Mouse (Mus musculus): ENCODE data around the gene Cep295nl.

Cep295nl gene

DNA sequence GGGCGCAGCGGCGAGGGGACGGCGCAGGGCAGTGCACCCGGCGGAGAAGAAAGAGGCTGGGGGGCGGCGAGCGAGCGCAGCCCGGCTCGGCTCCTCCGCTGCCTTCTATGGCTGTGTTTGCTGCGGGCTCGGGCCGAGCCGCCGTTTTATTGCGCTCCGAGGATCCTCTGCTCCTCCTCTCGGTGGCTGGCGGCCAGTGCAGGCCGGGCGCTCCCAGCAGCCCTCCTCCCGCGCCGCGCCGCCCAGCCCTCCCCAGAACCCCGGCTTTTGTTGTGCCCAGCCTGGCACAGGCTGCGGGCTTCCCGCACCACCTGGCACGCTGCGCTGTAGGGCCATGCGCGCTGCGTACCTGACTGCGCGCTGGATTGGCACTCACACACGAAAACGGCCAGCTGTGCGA is 12.9 kb upstream of the Cep295nl start:
- DNase-seq (ENCODE audit: low spot score in 2 of 2): peak; percentile 76 to 86

- peak; percentile 40 to 52 for DNase-seq (ENCODE audit: low spot score in 2 of 2)
Measured at GRCm38 (mm10) chr11:118354636-118355191, 12.4 kb upstream of the Cep295nl start.

DNA sequence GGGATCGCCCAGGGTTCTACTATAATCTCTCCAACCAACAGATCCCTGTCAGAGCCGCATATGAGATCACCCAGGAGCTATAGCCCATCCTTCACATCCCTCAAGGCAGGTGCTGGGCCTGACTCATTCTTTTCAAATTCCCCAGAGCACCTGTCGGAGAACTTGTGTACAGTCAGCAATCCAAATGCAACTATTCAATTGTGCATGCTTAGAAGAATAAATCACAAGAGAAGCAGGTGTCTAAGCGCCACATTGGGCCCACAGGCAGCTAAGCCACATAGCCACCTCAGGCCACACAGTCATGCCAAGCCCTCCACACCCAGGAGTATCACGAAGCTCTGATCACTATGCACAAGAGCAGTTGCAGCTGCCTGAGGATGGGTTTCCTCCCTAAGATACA is 7.2 kb upstream of the Cep295nl start:
- no peak for DNase-seq (ENCODE audit: low spot score in 2 of 2)

GRCm38 (mm10) chr11:118348877-118349276 is 6.6 kb upstream of the Cep295nl start:
- DNase-seq (ENCODE audit: low spot score in 2 of 2): peak; percentile 78 to 79

- peak; percentile 72 to 79 for DNase-seq (ENCODE audit: low spot score in 2 of 2)
Measured at GRCm38 (mm10) chr11:118348419-118348818, 6.1 kb upstream of the Cep295nl start.

DNA sequence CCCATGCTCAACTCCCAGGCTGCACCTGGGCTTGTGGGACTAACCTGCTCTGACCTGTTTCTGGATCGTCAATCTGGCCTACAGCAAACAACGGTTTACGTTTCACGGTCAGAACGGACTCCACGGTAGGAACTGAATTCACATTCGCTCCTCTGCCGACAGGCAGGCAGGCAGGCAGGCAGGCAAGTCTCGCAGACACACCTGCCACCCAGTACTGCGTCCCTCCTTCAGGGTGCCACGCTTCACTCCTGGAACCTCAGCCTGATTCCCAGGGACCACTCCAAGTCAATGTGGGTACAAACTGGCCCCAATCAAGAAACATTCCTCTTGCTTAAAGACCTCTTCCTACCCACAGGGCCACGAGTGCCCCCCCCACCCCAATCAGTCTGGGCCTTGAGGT is 5.6 kb upstream of the Cep295nl start:
- DNase-seq (ENCODE audit: low spot score in 2 of 2): no peak

DNA sequence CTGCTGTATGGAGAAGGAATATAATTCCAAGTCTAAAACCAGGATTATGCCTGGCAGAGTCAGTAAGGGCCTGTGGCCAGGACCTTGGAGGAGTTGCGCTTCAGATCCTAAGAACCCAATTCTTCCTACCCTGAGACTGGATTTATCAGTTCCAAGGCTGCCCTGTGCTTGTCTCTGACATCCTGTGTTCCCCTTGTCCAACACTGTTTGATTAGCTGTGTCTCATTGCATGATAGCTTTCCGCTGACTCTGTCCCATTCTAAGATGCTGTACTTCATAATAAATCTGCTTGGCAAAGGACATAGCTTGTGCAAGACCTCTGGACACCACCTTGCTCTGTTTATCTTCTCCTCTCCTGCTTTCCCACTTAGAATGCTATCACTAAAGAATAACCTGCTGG is 5.1 kb upstream of the Cep295nl start:
- no peak for DNase-seq (ENCODE audit: low spot score in 2 of 2)

GRCm38 (mm10) chr11:118346395-118347096 is 4.2 kb upstream of the Cep295nl start:
- no peak for DNase-seq (ENCODE audit: low spot score in 2 of 2)

- no peak for DNase-seq (ENCODE audit: low spot score in 2 of 2)
Measured at GRCm38 (mm10) chr11:118345693-118346092, 3.4 kb upstream of the Cep295nl start.

- no peak for DNase-seq (ENCODE audit: low spot score in 2 of 2)
Measured at GRCm38 (mm10) chr11:118343629-118344028, 1.3 kb upstream of the Cep295nl start.

DNA sequence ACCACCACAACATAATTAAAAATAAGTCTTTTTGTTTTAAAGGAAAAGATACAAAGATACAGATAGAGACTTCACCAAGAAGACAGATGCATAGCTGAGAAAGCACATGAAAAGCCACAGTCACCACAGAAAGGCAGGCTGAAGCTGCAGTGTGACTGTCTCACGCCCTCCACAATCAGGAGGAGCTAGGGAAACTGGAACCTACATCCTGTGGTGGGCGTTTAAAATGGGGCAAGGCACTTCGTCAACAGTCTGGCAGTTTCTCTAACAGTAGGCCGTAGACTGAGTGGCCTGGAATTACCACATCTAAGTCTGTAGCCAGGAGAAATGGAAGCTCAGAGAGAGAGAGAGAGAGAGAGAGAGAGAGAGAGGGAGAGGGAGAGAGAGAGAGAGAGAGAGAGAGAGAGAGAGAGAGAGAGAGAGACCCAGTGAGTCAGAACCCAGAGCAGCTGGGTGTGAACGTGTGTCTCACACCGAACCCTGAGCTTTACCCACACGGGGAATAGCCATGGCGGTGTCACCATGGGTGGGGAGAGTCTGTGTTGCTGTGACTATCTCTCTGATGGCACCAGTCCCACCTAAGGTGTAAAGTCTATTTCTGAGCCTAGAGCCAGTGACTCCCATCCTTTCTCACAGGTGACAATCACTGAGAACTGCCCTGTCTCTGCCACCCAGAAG is 4.7 kb downstream of the Cep295nl start:
- peak; percentile 60 to 61 for DNase-seq (ENCODE audit: low spot score in 2 of 2)

GRCm38 (mm10) chr11:118333431-118333830 is 8.9 kb downstream of the Cep295nl start:
- DNase-seq (ENCODE audit: low spot score in 2 of 2): no peak

GRCm38 (mm10) chr11:118332376-118332775 is 9.9 kb downstream of the Cep295nl start:
- DNase-seq (ENCODE audit: low spot score in 2 of 2): no peak

- DNase-seq (ENCODE audit: low spot score in 2 of 2): no peak
Measured at GRCm38 (mm10) chr11:118330777-118331176, 11.5 kb downstream of the Cep295nl start.

DNA sequence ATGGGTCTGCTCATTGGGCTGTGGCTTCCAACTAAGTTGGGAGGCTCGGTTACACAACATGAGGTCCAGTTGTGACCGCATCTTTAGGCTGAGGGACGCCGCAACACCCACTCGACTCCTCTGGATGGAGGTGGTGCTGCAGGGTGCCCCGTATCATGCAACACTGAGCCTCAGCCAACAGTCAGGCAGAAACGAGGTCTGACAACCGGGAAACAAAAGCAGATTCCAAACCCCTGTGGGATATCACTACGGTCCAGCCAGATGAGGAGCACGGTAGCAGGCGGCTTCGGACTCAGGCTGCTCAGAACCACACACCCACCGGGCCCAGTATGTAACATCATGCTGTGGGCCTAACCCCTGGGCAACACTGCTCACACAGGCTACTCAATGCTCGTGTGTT is 11.9 kb downstream of the Cep295nl start:
- no peak for DNase-seq (ENCODE audit: low spot score in 2 of 2)

- no peak for DNase-seq (ENCODE audit: low spot score in 2 of 2)
Measured at GRCm38 (mm10) chr11:118328947-118329346, 13.4 kb downstream of the Cep295nl start.

- no peak for DNase-seq (ENCODE audit: low spot score in 2 of 2)
Measured at GRCm38 (mm10) chr11:118328511-118328910, 13.8 kb downstream of the Cep295nl start.

- DNase-seq (ENCODE audit: low spot score in 2 of 2): no peak
Measured at GRCm38 (mm10) chr11:118326991-118327971, 15.0 kb downstream of the Cep295nl start.

- DNase-seq (ENCODE audit: low spot score in 2 of 2): no peak
Measured at GRCm38 (mm10) chr11:118326491-118326890, 15.8 kb downstream of the Cep295nl start.

GRCm38 (mm10) chr11:118324541-118324940 is 17.8 kb downstream of the Cep295nl start:
- DNase-seq (ENCODE audit: low spot score in 2 of 2): no peak

- DNase-seq (ENCODE audit: low spot score in 2 of 2): no peak
Measured at GRCm38 (mm10) chr11:118323974-118324373, 18.3 kb downstream of the Cep295nl start.

- DNase-seq (ENCODE audit: low spot score in 2 of 2): no peak
Measured at GRCm38 (mm10) chr11:118322647-118323046, 19.7 kb downstream of the Cep295nl start.

All from thymus, postnatal 10 days (tissue).